Mouse (Mus musculus) stomach, postnatal 0 days (tissue): ENCODE data around the gene Rbm5.
A peak's percentile ranks its signal among the peaks of the same experiment; 100 is the strongest.

ENCODE experiments used
- CTCF ChIP-seq: IDR thresholded peaks from 2 replicates; pipeline ENCODE4 v1.5.1; 2016; ENCODE audit warnings: antibody characterized with exemption, low read depth, mild to moderate bottlenecking, moderate library complexity
- EP300 ChIP-seq: optimal IDR thresholded peaks from 2 replicates; pipeline ENCODE3; 2016; ENCODE audit warnings: antibody characterized with exemption

DNA sequence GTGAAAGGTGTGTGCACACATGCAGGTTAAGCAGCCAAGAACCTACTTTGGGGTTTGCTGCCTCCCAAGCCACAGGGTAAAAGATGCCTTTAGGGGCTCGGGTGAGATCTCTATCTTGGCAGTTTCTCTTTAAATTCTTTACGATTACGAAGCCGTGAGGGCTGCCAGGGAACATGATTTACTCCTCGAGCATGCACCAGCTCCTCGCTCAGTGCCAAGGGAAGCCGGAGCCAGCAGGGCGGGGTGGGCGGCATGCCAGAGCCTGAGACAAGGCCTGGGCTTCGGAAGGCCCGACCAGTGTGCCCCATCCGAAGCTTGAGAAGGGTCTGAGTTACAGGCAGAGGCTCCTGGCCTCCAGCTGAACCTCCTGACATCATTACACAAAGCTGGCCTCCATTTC lies 69.2 kb downstream of the Rbm5 start:
- TF ChIP-seq CTCF (no peak), EP300 (peak; percentile 74)
